Mouse (Mus musculus) thymus, postnatal 4 days (tissue): ENCODE data around the gene Cdyl2.

Experiments
- DNase-seq: peaks from one replicate; pipeline ENCODE4 v3.0.0; 2021

Cdyl2 gene

GRCm38 (mm10) chr8:116528736-116529135 is 204.1 kb downstream of the Cdyl2 start:
- DNase-seq: no peak

- DNase-seq: no peak
Measured at GRCm38 (mm10) chr8:116524915-116525314, 207.9 kb downstream of the Cdyl2 start.
